Mouse (Mus musculus): ENCODE data around the gene Zbtb16. TPM values are rescaled to one million over a fixed set of nuclear protein-coding genes. Genes with fewer than 3 reads are reported as not detected.

Gene Zbtb16
- polyA plus RNA-seq, 1 experiment = 1.8 TPM

- 62% methylated on average over 12 of the region's 12 CpGs for WGBS
- no peaks in the 10 kb centered on the region for H3K36me3 ChIP-seq (ENCODE audit: control insufficient read depth, insufficient read depth, low read length)
- peaks cover 3% of the 10 kb centered on the region; the same call in 1 of the 2 replicates for H3K4me1 ChIP-seq (ENCODE audit: control insufficient read depth, insufficient read depth, insufficient read length, low read length)
- no peak overlapping the region for H3K27ac ChIP-seq (ENCODE audit: insufficient read depth, low read depth, low read length)
- no peak overlapping the region for H3K4me3 ChIP-seq (ENCODE audit: low read depth, low read length)
- H3K27me3 ChIP-seq (ENCODE audit: control insufficient read depth, insufficient read depth, low read length) = no peaks in the 10 kb centered on the region; the same call in 1 of the 2 replicates
- TF ChIP-seq POLR2A (IDR thresholded peaks at IDR 0.05; ENCODE audit: low read depth, low read length) (no peak), CTCF (IDR thresholded peaks at IDR 0.05; ENCODE audit: extremely low read depth, insufficient read length, insufficient replicate concordance, low read depth, low read length) (no peak)
Measured at GRCm38 (mm10) chr9:48696731-48697469, 139.1 kb downstream of the Zbtb16 start.

GRCm38 (mm10) chr9:48696330-48696729, 139.7 kb downstream of the Zbtb16 start:
- Histone ChIP-seq H3K36me3 (ENCODE audit: control insufficient read depth, insufficient read depth, low read length) (no peaks in the 10 kb centered on the region), H3K4me1 (ENCODE audit: control insufficient read depth, insufficient read depth, insufficient read length, low read length) (peaks cover 3% of the 10 kb centered on the region; the same call in 1 of the 2 replicates), H3K4me3 (ENCODE audit: low read depth, low read length) (no peak overlapping the region), H3K27me3 (ENCODE audit: control insufficient read depth, insufficient read depth, low read length) (no peaks in the 10 kb centered on the region; the same call in 1 of the 2 replicates), H3K27ac (ENCODE audit: insufficient read depth, low read depth, low read length) (no peak overlapping the region)
- TF ChIP-seq POLR2A (IDR thresholded peaks at IDR 0.05; ENCODE audit: low read depth, low read length) (no peak), CTCF (IDR thresholded peaks at IDR 0.05; ENCODE audit: extremely low read depth, insufficient read length, insufficient replicate concordance, low read depth, low read length) (no peak)
- WGBS = 76% methylated on average over 4 of the region's 4 CpGs

- no peak for TF ChIP-seq CTCF (IDR thresholded peaks at IDR 0.05; ENCODE audit: extremely low read depth, insufficient read length, insufficient replicate concordance, low read depth, low read length)
- TF ChIP-seq POLR2A (IDR thresholded peaks at IDR 0.05; ENCODE audit: low read depth, low read length) = no peak
- 90% methylated on average over 4 of the region's 4 CpGs for WGBS
Measured at GRCm38 (mm10) chr9:48695796-48696195, 140.2 kb downstream of the Zbtb16 start.

GRCm38 (mm10) chr9:48694616-48695061, 141.4 kb downstream of the Zbtb16 start:
- WGBS = 20% methylated on average over 10 of the region's 10 CpGs
- H3K36me3 ChIP-seq (ENCODE audit: control insufficient read depth, insufficient read depth, low read length) = no peaks in the 10 kb centered on the region
- TF ChIP-seq POLR2A (IDR thresholded peaks at IDR 0.05; ENCODE audit: low read depth, low read length) = no peak
- no peak for TF ChIP-seq CTCF (IDR thresholded peaks at IDR 0.05; ENCODE audit: extremely low read depth, insufficient read length, insufficient replicate concordance, low read depth, low read length)
- H3K4me3 ChIP-seq (ENCODE audit: low read depth, low read length) = peak overlapping the region; percentile 7; the same call in 1 of the 2 replicates
- peaks cover 3% of the 10 kb centered on the region; the same call in 1 of the 2 replicates for H3K4me1 ChIP-seq (ENCODE audit: control insufficient read depth, insufficient read depth, insufficient read length, low read length)
- H3K27ac ChIP-seq (ENCODE audit: insufficient read depth, low read depth, low read length) = no peak overlapping the region
- H3K27me3 ChIP-seq (ENCODE audit: control insufficient read depth, insufficient read depth, low read length) = no peaks in the 10 kb centered on the region; the same call in 1 of the 2 replicates

More at GRCm38 (mm10) chr9:48695796-48696195, 140.2 kb downstream of the Zbtb16 start:
- H3K27ac ChIP-seq (ENCODE audit: insufficient read depth, low read depth, low read length) = no peak overlapping the region
- H3K36me3 ChIP-seq (ENCODE audit: control insufficient read depth, insufficient read depth, low read length) = no peaks in the 10 kb centered on the region
- no peak overlapping the region for H3K4me3 ChIP-seq (ENCODE audit: low read depth, low read length)
- no peaks in the 10 kb centered on the region; the same call in 1 of the 2 replicates for H3K27me3 ChIP-seq (ENCODE audit: control insufficient read depth, insufficient read depth, low read length)
- H3K4me1 ChIP-seq (ENCODE audit: control insufficient read depth, insufficient read depth, insufficient read length, low read length) = peaks cover 3% of the 10 kb centered on the region; the same call in 1 of the 2 replicates

GRCm38 (mm10) chr9:48693696-48694095, 142.3 kb downstream of the Zbtb16 start:
- H3K27ac ChIP-seq (ENCODE audit: insufficient read depth, low read depth, low read length) = no peak overlapping the region
- 88% methylated on average over 7 of the region's 7 CpGs for WGBS
- TF ChIP-seq POLR2A (IDR thresholded peaks at IDR 0.05; ENCODE audit: low read depth, low read length) (no peak), CTCF (IDR thresholded peaks at IDR 0.05; ENCODE audit: extremely low read depth, insufficient read length, insufficient replicate concordance, low read depth, low read length) (no peak)
- no peaks in the 10 kb centered on the region for H3K36me3 ChIP-seq (ENCODE audit: control insufficient read depth, insufficient read depth, low read length)
- peaks cover 3% of the 10 kb centered on the region; the same call in 1 of the 2 replicates for H3K4me1 ChIP-seq (ENCODE audit: control insufficient read depth, insufficient read depth, insufficient read length, low read length)
- H3K4me3 ChIP-seq (ENCODE audit: low read depth, low read length) = no peak overlapping the region
- H3K27me3 ChIP-seq (ENCODE audit: control insufficient read depth, insufficient read depth, low read length) = no peaks in the 10 kb centered on the region; the same call in 1 of the 2 replicates

GRCm38 (mm10) chr9:48689718-48689980, 146.4 kb downstream of the Zbtb16 start:
- WGBS = 55% methylated on average over 1 of the region's 1 CpGs
- Histone ChIP-seq H3K4me3 (ENCODE audit: low read depth, low read length) (no peak overlapping the region), H3K4me1 (ENCODE audit: control insufficient read depth, insufficient read depth, insufficient read length, low read length) (peaks cover 2% of the 10 kb centered on the region; the same call in 1 of the 2 replicates), H3K36me3 (ENCODE audit: control insufficient read depth, insufficient read depth, low read length) (no peaks in the 10 kb centered on the region), H3K27ac (ENCODE audit: insufficient read depth, low read depth, low read length) (no peak overlapping the region), H3K27me3 (ENCODE audit: control insufficient read depth, insufficient read depth, low read length) (no peaks in the 10 kb centered on the region; the same call in 1 of the 2 replicates)
- no peak for TF ChIP-seq POLR2A (IDR thresholded peaks at IDR 0.05; ENCODE audit: low read depth, low read length)
- no peak for TF ChIP-seq CTCF (IDR thresholded peaks at IDR 0.05; ENCODE audit: extremely low read depth, insufficient read length, insufficient replicate concordance, low read depth, low read length)
